Mouse (Mus musculus) midbrain, postnatal 0 days (tissue): ENCODE data around the gene Zfp771. TPM values are rescaled to one million over a fixed set of nuclear protein-coding genes. Genes with fewer than 3 reads are reported as not detected.

Source experiments
- ATAC-seq: fragments of 200-750 bp; cut with Nextera tagmentation; 2 replicates; pipeline ENCODE4 v1.8.0; 2017; ENCODE audit warnings: moderate number of reproducible peaks, mild to moderate bottlenecking, moderate TSS enrichment, moderate library complexity; ENCODE audit not compliant: low FRiP score
- DNase-seq: peaks from one replicate; pipeline ENCODE4 v3.0.0-alpha.2; 2015; ENCODE audit warnings: low spot score
- H3K27ac ChIP-seq: fragments of 300-500 bp; sonication (generic); 2 replicates; pipeline ENCODE4 v1.5.1; 2014; ENCODE audit warnings: low read depth, mild to moderate bottlenecking, low read length, mixed read lengths
- H3K27me3 ChIP-seq: fragments of 300-500 bp; sonication (generic); 2 replicates; pipeline ENCODE4 v1.6.1; 2014; ENCODE audit warnings: low read length, control low read depth, mixed read lengths; ENCODE audit not compliant: insufficient read depth
- H3K36me3 ChIP-seq: fragments of 300-500 bp; sonication (generic); 2 replicates; pipeline ENCODE4 v1.6.1; 2014; ENCODE audit warnings: low read length, control low read depth, mixed read lengths; ENCODE audit not compliant: insufficient read depth
- H3K4me1 ChIP-seq: fragments of 300-500 bp; sonication (generic); 2 replicates; pipeline ENCODE4 v1.6.1; 2014; ENCODE audit warnings: mild to moderate bottlenecking, control low read depth, antibody characterized with exemption, low read length, mixed read lengths; ENCODE audit not compliant: insufficient read depth
- H3K4me2 ChIP-seq: fragments of 300-500 bp; sonication (generic); 2 replicates; pipeline ENCODE4 v1.6.1; 2014; ENCODE audit warnings: low read depth, mild to moderate bottlenecking, low read length, mixed read lengths; ENCODE audit not compliant: poor library complexity, severe bottlenecking
- H3K4me3 ChIP-seq: fragments of 300-500 bp; sonication (generic); 2 replicates; pipeline ENCODE4 v1.5.1; 2014; ENCODE audit warnings: low read depth, mild to moderate bottlenecking, low read length, moderate library complexity
- H3K9ac ChIP-seq: fragments of 300-500 bp; sonication (generic); replicated peaks from 2 replicates; pipeline ENCODE4 v1.6.1; 2014; ENCODE audit warnings: mild to moderate bottlenecking, low read length, moderate library complexity, mixed read lengths; ENCODE audit not compliant: poor library complexity, severe bottlenecking
- H3K9me3 ChIP-seq: fragments of 300-500 bp; sonication (generic); 2 replicates; pipeline ENCODE4 v1.6.1; 2016; ENCODE audit warnings: low read length, control low read depth
- CTCF ChIP-seq: IDR thresholded peaks from 2 replicates; pipeline ENCODE4 v1.5.1; 2016; ENCODE audit warnings: antibody characterized with exemption, mild to moderate bottlenecking
- WGBS: fragments of 180-500 bp; shearing (Covaris S2); extraction: QIAGEN DNeasy Blood & Tissue Kit; methylation state at CpG from one replicate; pipeline ENCODE4 v1.1.7; 2014; 5-methylcytosine and 5-hydroxymethylcytosine counted together
- polyA plus RNA-seq: library from polyadenylated mRNA; unstranded; fragments of >200 nt; fragmentation: Nextera tagmentation; extraction: Ambion mirVana; gene quantifications from 2 replicates; pipeline ENCODE4 v1.2.1, GENCODE M21; 2015
- total RNA-seq: library from RNA; depleted of rRNA; stranded (reverse); fragments of >200 nt; gene quantifications from 2 replicates; pipeline ENCODE4 v1.2.3, GENCODE M21; 2014

Zfp771 gene
- total and polyA plus RNA-seq, 2 experiments from 2014 or later, result 80.2 to 94.5 TPM

DNA sequence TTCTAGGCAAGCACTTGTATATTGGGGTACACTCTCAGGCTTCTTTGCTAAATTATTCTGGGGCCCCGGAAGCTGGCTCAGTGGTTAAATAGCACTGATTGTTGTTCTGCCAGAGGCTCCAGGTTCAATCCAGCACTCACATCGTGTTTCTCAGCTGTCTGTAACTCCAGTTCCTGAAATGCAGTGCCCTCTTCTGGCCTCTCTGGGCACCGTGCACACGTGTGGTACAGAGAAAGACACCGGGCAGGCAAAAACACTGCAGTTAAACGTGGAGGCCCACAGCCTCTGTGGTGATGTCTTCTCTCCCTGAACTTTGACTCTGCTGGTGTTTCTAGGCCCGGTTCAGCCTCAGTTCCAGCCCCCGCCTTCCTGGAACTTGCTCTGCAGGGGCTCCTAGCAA lies 34.2 kb downstream of the Zfp771 start:
- Histone ChIP-seq H3K27me3 (no peaks in the 10 kb centered on the region), H3K4me3 (no peak overlapping the region), H3K9ac (no peak overlapping the region), H3K27ac (no peak overlapping the region), H3K4me2 (no peak overlapping the region), H3K9me3 (no peaks in the 10 kb centered on the region), H3K36me3 (no peaks in the 10 kb centered on the region), H3K4me1 (no peaks in the 10 kb centered on the region)
- ATAC-seq (no peak), DNase-seq (peak; percentile 45)
- WGBS, result 14% methylated on average over 8 of the region's 8 CpGs
- TF ChIP-seq CTCF, result peak; percentile 68

DNA sequence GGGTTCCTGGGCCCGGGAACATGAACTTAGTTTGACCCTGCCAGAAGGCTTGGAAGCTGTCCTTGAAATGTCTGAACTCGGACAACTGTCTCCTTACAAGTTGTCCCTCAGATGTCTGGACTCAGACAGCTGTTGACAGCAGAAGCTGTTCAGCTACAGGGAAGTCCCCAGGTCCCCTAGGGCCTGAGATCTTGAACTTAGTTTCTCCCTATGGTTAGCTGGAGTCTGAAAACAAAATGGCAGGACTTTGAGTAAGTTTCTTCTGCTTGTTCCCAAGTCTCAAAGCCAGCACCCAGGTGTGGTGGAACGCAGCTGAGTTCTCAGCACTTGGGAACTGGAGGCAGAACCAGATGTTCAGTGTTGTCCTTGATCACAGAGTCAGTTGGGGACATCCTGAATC lies 36.0 kb downstream of the Zfp771 start:
- Histone ChIP-seq H3K27ac (no peak overlapping the region), H3K4me1 (no peaks in the 10 kb centered on the region), H3K9me3 (no peaks in the 10 kb centered on the region), H3K27me3 (no peaks in the 10 kb centered on the region), H3K4me3 (no peak overlapping the region), H3K4me2 (no peak overlapping the region), H3K9ac (no peak overlapping the region), H3K36me3 (no peaks in the 10 kb centered on the region)
- ATAC-seq, result no peak
- 75% methylated on average over 3 of the region's 3 CpGs for WGBS
- TF ChIP-seq CTCF, result no peak
- no peak for DNase-seq

DNA sequence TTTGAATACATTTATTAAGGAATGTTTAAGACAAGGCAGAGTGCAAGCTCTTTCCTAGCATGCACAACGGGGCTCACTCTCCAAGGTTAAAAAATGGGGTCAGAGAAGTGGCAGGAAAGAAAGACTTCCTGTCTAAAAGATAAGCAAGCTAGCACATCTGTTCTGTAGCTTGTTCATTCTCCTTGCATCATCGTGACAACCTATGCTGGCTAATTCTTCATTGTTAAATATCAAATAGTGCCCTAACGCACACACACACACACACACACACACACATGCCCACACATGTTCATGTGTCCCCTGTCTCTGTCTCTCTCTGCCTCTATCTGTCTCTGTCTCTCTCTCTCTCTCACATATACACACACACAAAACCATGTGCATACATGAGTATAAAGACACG lies 37.0 kb downstream of the Zfp771 start:
- no peaks in the 10 kb centered on the region for H3K27me3 ChIP-seq
- DNase-seq, result no peak
- H3K4me2 ChIP-seq, result no peak overlapping the region
- H3K4me3 ChIP-seq, result no peak overlapping the region
- H3K9me3 ChIP-seq, result no peaks in the 10 kb centered on the region
- H3K9ac ChIP-seq, result no peak overlapping the region
- H3K36me3 ChIP-seq, result no peaks in the 10 kb centered on the region
- no peaks in the 10 kb centered on the region for H3K4me1 ChIP-seq
- TF ChIP-seq CTCF, result no peak
- 78% methylated on average over 4 of the region's 4 CpGs for WGBS
- no peak for ATAC-seq
- H3K27ac ChIP-seq, result no peak overlapping the region

DNA sequence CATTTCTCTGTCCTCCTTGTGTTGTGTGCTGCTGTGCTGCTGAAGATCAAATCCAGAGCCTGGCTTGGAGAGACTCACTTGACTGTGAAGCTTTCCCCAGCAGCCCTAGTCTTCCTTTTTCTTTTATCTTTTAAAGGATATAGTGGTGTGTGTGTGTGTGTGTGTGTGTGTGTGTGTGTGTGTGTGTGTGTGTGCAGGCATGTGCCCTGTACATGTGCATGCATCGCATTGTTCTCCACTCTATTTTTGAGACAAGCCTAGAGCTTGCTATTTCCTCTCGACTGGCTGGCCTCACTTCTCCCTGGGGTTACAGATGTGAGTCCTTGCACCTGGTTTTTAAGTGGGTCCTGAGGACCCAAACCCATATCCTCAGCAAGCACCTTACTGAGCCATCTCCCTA lies 38.1 kb downstream of the Zfp771 start:
- 97% methylated on average over 2 of the region's 2 CpGs for WGBS
- Histone ChIP-seq H3K27ac (no peak overlapping the region), H3K9ac (no peak overlapping the region), H3K4me2 (no peak overlapping the region), H3K36me3 (no peaks in the 10 kb centered on the region), H3K9me3 (no peaks in the 10 kb centered on the region), H3K27me3 (no peaks in the 10 kb centered on the region), H3K4me1 (no peaks in the 10 kb centered on the region), H3K4me3 (no peak overlapping the region)
- ATAC-seq, result no peak
- DNase-seq, result no peak
- no peak for TF ChIP-seq CTCF

DNA sequence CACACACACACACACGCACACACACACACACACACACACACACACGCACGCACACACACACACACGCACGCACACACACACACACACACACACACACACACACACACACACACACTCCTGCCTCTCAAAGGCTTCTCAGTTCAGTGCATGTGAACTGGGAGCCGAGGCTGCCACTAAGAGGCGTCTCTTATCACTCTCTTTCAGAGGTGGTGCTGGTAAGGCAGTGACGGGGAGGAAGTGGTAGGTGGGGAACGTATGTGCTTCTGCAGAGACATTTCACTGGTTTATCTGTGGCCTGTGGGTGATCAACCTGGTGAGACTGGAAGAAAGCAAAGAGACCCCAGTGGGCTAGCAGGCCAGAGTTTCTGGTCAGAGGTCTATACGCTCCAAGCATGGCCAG lies 41.1 kb downstream of the Zfp771 start:
- no peak for TF ChIP-seq CTCF

DNA sequence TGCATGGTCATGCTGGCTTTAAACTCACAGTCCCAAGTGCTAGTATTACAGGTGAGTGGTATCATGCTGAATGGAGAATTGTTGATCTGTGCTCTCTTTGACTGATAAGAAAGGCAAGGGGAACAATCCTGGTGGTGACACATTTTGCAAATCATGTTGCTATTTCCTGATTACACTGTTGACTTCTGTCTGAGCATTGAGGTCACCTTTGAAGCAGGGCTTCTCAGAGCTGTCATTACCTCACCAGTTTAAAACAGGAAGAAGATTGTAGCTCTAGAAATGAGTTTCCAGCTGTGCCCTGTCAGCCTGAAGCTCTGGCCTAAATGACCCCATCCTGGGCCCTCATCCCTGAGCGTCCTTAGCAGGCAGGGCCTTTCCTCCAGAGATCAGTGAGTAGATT lies 43.9 kb downstream of the Zfp771 start:
- Histone ChIP-seq H3K9me3 (no peaks in the 10 kb centered on the region), H3K36me3 (no peaks in the 10 kb centered on the region), H3K27me3 (no peaks in the 10 kb centered on the region), H3K27ac (no peak overlapping the region), H3K4me3 (no peak overlapping the region), H3K4me2 (no peak overlapping the region), H3K4me1 (no peaks in the 10 kb centered on the region), H3K9ac (no peak overlapping the region)
- WGBS, result 81% methylated on average over 1 of the region's 1 CpGs
- ATAC-seq (no peak), DNase-seq (no peak)
- no peak for TF ChIP-seq CTCF

More for the DNA sequence above, 41.1 kb downstream of the Zfp771 start:
- Histone ChIP-seq H3K9ac (no peak overlapping the region), H3K36me3 (no peaks in the 10 kb centered on the region), H3K27me3 (no peaks in the 10 kb centered on the region), H3K4me1 (no peaks in the 10 kb centered on the region), H3K9me3 (no peaks in the 10 kb centered on the region), H3K27ac (no peak overlapping the region), H3K4me2 (no peak overlapping the region), H3K4me3 (no peak overlapping the region)
- DNase-seq (no peak), ATAC-seq (no peak)
- WGBS, result 88% methylated on average over 6 of the region's 10 CpGs
